Mouse (Mus musculus) forebrain, postnatal 0 days (tissue): Measurements from ENCODE around the gene Fan1. TPM values are rescaled to one million over a fixed set of nuclear protein-coding genes. Genes with fewer than 3 reads are reported as not detected.

Experiments
- ATAC-seq: fragments of 200-750 bp; cut with Nextera tagmentation; 2 replicates; pipeline ENCODE4 v1.8.0; 2017; ENCODE audit warnings: mild to moderate bottlenecking, moderate library complexity
- DNase-seq: peaks from one replicate; pipeline ENCODE4 v3.0.0-alpha.2; 2015
- H3K27ac ChIP-seq: fragments of 300-500 bp; sonication (generic); 2 replicates; pipeline ENCODE4 v1.5.1; 2014; ENCODE audit warnings: low read depth, mild to moderate bottlenecking, antibody characterized with exemption, low read length, moderate library complexity, mixed read lengths
- H3K27me3 ChIP-seq: fragments of 300-500 bp; sonication (generic); 2 replicates; pipeline ENCODE4 v1.6.1; 2014; ENCODE audit warnings: mild to moderate bottlenecking, low read length, mixed read lengths; ENCODE audit not compliant: insufficient read depth
- H3K36me3 ChIP-seq: fragments of 300-500 bp; sonication (generic); 2 replicates; pipeline ENCODE4 v1.6.1; 2014; ENCODE audit warnings: mild to moderate bottlenecking, moderate library complexity; ENCODE audit not compliant: insufficient read depth
- H3K4me1 ChIP-seq: fragments of 300-500 bp; sonication (generic); 2 replicates; pipeline ENCODE4 v1.6.1; 2014; ENCODE audit warnings: antibody characterized with exemption; ENCODE audit not compliant: insufficient read depth
- H3K4me2 ChIP-seq: fragments of 300-500 bp; sonication (generic); 2 replicates; pipeline ENCODE4 v1.6.1; 2014; ENCODE audit warnings: low read depth, mild to moderate bottlenecking, moderate library complexity
- H3K4me3 ChIP-seq: fragments of 300-500 bp; sonication (generic); 2 replicates; pipeline ENCODE4 v1.5.1; 2014; ENCODE audit warnings: low read depth, low read length, mixed read lengths
- H3K9ac ChIP-seq: fragments of 300-500 bp; sonication (generic); 2 replicates; pipeline ENCODE4 v1.6.1; 2014; ENCODE audit warnings: mild to moderate bottlenecking
- H3K9me3 ChIP-seq: fragments of 300-500 bp; sonication (generic); 2 replicates; pipeline ENCODE4 v1.6.1; 2016; ENCODE audit warnings: low read length
- CTCF ChIP-seq: sonication (generic); IDR thresholded peaks from 2 replicates; pipeline ENCODE4 v1.5.1; 2016; ENCODE audit warnings: antibody characterized with exemption, control low read depth, low read depth
- whole genome bisulfite sequencing: fragments of 180-500 bp; shearing (Covaris S2); extraction: QIAGEN DNeasy Blood & Tissue Kit; methylation state at CpG from one replicate; pipeline ENCODE4 v1.1.7; 2014; 5-methylcytosine and 5-hydroxymethylcytosine counted together
- polyA plus RNA-seq: library from polyadenylated mRNA; unstranded; fragments of >200 nt; fragmentation: Nextera tagmentation; extraction: Ambion mirVana; gene quantifications from 2 replicates; pipeline ENCODE4 v1.2.1, GENCODE M21; 2015
- total RNA-seq: library from RNA; depleted of rRNA; stranded (reverse); fragments of >200 nt; gene quantifications from 2 replicates; pipeline ENCODE4 v1.2.3, GENCODE M21; 2014

Fan1 gene
- total and polyA plus RNA-seq, 2 experiments from 2014 or later: 4.0 to 11.2 TPM

DNA sequence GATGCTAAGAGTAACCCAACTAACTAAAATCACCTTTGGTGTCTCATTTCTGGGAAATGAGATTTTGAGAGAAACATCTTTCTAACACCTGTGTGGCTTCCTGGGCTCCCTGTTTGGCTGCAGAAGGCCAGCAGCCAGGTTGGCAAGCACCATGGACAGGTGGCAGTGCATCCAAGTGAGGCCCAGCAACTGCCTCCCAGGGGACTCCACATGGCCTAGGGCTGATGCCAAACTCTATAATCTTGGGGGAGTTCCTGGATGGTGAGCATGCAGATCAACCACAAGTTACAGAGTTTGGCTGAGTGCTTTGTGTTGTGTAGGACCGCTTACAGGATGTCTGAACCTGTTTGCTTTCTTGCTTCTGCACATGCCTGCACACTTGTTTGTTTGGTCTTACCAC lies 41.2 kb downstream of the Fan1 start:
- Histone ChIP-seq H3K4me3 (no peak overlapping the region), H3K4me2 (no peak overlapping the region), H3K36me3 (peaks cover 32% of the 10 kb centered on the region), H3K9me3 (no peaks in the 10 kb centered on the region), H3K27ac (no peak overlapping the region), H3K9ac (no peak overlapping the region), H3K4me1 (no peaks in the 10 kb centered on the region), H3K27me3 (no peaks in the 10 kb centered on the region)
- no peak for TF ChIP-seq CTCF
- DNase-seq (no peak), ATAC-seq (no peak)
- 69% methylated on average over 1 of the region's 1 CpGs for WGBS

DNA sequence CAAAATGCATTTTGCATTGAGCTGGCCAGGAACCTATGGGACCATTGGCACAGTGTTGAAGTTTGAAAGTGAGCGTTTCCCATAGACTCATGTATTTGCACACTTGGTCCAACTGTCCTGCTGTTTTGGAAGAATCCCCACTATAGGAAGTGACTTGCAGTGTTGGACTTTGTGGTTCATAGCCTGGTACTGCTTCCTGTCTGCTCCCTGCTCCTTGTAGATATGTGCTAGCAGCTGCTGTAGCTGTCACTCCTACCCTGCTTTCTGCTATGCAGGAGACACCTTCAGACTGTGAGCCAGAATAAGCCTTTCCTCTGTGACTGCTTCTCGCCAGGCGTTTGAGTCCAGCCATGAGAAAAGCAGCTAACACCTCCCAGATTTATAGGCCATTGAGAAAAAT lies 42.6 kb downstream of the Fan1 start:
- no peak for TF ChIP-seq CTCF
- H3K9ac ChIP-seq: no peak overlapping the region
- no peak overlapping the region for H3K4me3 ChIP-seq
- 95% methylated on average over 3 of the region's 3 CpGs for WGBS
- H3K27ac ChIP-seq: no peak overlapping the region
- H3K36me3 ChIP-seq: peaks cover 24% of the 10 kb centered on the region
- H3K27me3 ChIP-seq: no peaks in the 10 kb centered on the region
- no peak for ATAC-seq
- H3K4me2 ChIP-seq: no peak overlapping the region
- no peak for DNase-seq
- no peaks in the 10 kb centered on the region for H3K4me1 ChIP-seq
- no peaks in the 10 kb centered on the region for H3K9me3 ChIP-seq

- ATAC-seq: no peak
- H3K9ac ChIP-seq: no peak overlapping the region
- H3K4me1 ChIP-seq: no peaks in the 10 kb centered on the region
- no peak overlapping the region for H3K27ac ChIP-seq
- no peak overlapping the region for H3K4me2 ChIP-seq
- no peak for TF ChIP-seq CTCF
- H3K4me3 ChIP-seq: no peak overlapping the region
- no peaks in the 10 kb centered on the region for H3K9me3 ChIP-seq
- no peak for DNase-seq
- no peaks in the 10 kb centered on the region for H3K27me3 ChIP-seq
- peaks cover 11% of the 10 kb centered on the region; the same call in 1 of the 2 replicates for H3K36me3 ChIP-seq
- WGBS: 92% methylated on average over 4 of the region's 4 CpGs
These were observed 46.4 kb downstream of the Fan1 start for GRCm38 (mm10) chr7:64327486-64327885.

- peak; percentile 83 for TF ChIP-seq CTCF
- Histone ChIP-seq H3K9me3 (no peaks in the 10 kb centered on the region), H3K27ac (no peak overlapping the region), H3K9ac (no peak overlapping the region), H3K27me3 (no peaks in the 10 kb centered on the region), H3K4me3 (no peak overlapping the region), H3K4me2 (no peak overlapping the region), H3K36me3 (peaks cover 11% of the 10 kb centered on the region), H3K4me1 (no peaks in the 10 kb centered on the region)
- WGBS: 6% methylated on average over 1 of the region's 1 CpGs
- DNase-seq (peak; percentile 72), ATAC-seq (peak; percentile 81)
These were observed 47.0 kb downstream of the Fan1 start for GRCm38 (mm10) chr7:64326892-64327291.

DNA sequence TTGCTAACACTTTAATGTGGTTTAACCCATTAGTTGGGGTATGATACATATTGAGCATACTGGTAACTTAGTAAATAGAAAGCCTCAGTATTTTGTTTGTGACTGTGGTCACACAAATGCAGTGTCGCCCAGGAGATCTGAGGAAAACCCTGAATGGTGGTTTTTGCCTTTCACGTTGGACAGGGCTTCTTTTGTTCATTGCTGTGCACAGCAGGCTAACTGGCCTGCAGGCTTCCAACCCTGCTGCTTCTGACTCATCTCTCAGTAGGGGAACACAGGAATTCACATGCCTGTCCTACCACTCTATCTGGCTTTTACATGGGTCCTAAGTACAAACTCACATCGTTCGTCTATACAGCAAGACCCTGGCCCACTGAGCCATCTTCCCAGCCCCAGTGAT lies 52.2 kb downstream of the Fan1 start:
- no peaks in the 10 kb centered on the region for H3K4me1 ChIP-seq
- peaks cover 34% of the 10 kb centered on the region for H3K36me3 ChIP-seq
- no peaks in the 10 kb centered on the region for H3K27me3 ChIP-seq
- WGBS: 65% methylated on average over 4 of the region's 4 CpGs
- no peak overlapping the region for H3K4me2 ChIP-seq
- no peak for ATAC-seq
- TF ChIP-seq CTCF: no peak
- no peaks in the 10 kb centered on the region for H3K9me3 ChIP-seq
- DNase-seq: no peak
- no peak overlapping the region for H3K4me3 ChIP-seq
- H3K27ac ChIP-seq: no peak overlapping the region
- H3K9ac ChIP-seq: no peak overlapping the region

- peaks cover 36% of the 10 kb centered on the region for H3K36me3 ChIP-seq
- ATAC-seq (no peak), DNase-seq (no peak)
- H3K4me3 ChIP-seq: no peak overlapping the region
- H3K4me1 ChIP-seq: no peaks in the 10 kb centered on the region
- no peak overlapping the region for H3K4me2 ChIP-seq
- 86% methylated on average over 5 of the region's 5 CpGs for WGBS
- no peak for TF ChIP-seq CTCF
- no peak overlapping the region for H3K9ac ChIP-seq
- no peak overlapping the region for H3K27ac ChIP-seq
- no peaks in the 10 kb centered on the region for H3K9me3 ChIP-seq
- H3K27me3 ChIP-seq: no peaks in the 10 kb centered on the region
These were observed 52.8 kb downstream of the Fan1 start for GRCm38 (mm10) chr7:64321125-64321524.

DNA sequence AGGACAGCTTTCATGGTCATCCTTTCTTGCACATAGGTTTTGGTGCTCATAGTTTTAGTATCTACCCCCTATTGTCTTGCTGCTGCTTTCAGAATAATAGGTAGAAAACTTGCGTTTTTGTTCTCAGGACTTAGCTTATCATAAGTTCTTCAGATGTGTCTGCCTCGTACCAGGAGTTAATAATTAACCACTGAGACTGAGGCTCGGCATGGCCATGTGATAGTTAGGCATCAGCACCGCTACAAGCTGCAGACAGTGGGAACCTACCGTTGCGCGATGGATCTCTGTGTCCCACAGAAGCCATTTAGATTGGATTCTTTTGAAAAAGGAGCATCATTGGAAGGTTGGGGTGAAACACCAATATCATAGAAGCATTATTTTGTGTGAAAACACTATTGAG lies 61.1 kb downstream of the Fan1 start:
- Histone ChIP-seq H3K4me2 (no peak overlapping the region), H3K4me1 (no peaks in the 10 kb centered on the region), H3K36me3 (peaks cover 24% of the 10 kb centered on the region), H3K9ac (no peak overlapping the region), H3K27me3 (no peaks in the 10 kb centered on the region), H3K4me3 (no peak overlapping the region), H3K27ac (no peak overlapping the region), H3K9me3 (no peaks in the 10 kb centered on the region)
- DNase-seq (no peak), ATAC-seq (no peak)
- WGBS: 93% methylated on average over 7 of the region's 7 CpGs
- no peak for TF ChIP-seq CTCF

- ATAC-seq: no peak
- 74% methylated on average over 2 of the region's 2 CpGs for WGBS
- H3K4me3 ChIP-seq: no peak overlapping the region
These were observed 63.1 kb downstream of the Fan1 start for GRCm38 (mm10) chr7:64310756-64311155.

More at GRCm38 (mm10) chr7:64310756-64311155, 63.1 kb downstream of the Fan1 start:
- no peak for TF ChIP-seq CTCF
- H3K36me3 ChIP-seq: peaks cover 11% of the 10 kb centered on the region; the same call in 1 of the 2 replicates
- no peaks in the 10 kb centered on the region for H3K27me3 ChIP-seq
- H3K4me1 ChIP-seq: no peaks in the 10 kb centered on the region
- H3K4me2 ChIP-seq: no peak overlapping the region
- H3K9ac ChIP-seq: no peak overlapping the region
- DNase-seq: no peak
- no peaks in the 10 kb centered on the region for H3K9me3 ChIP-seq
- H3K27ac ChIP-seq: no peak overlapping the region
